Mouse (Mus musculus) midbrain, embryonic 11.5 days (tissue): ENCODE results near the gene Shroom1. TPM values are rescaled to one million over a fixed set of nuclear protein-coding genes. Genes with fewer than 3 reads are reported as not detected.

ENCODE experiments used
- ATAC-seq: fragments of 200-750 bp; cut with Nextera tagmentation; 2 replicates; pipeline ENCODE4 v1.8.0; 2017; ENCODE audit warnings: moderate TSS enrichment, moderate library complexity; ENCODE audit not compliant: low FRiP score
- DNase-seq: peaks from one replicate; pipeline ENCODE4 v3.0.0; 2015; ENCODE audit warnings: low spot score; ENCODE audit errors: missing footprints
- H3K27ac ChIP-seq: fragments of 300-500 bp; sonication (generic); 2 replicates; pipeline ENCODE4 v1.5.1; 2014; ENCODE audit warnings: low read depth, low read length
- H3K27me3 ChIP-seq: fragments of 300-500 bp; sonication (generic); 2 replicates; pipeline ENCODE4 v1.6.1; 2014; ENCODE audit warnings: mild to moderate bottlenecking, low read length, moderate library complexity, mixed read lengths; ENCODE audit not compliant: control insufficient read depth, insufficient read depth
- H3K36me3 ChIP-seq: fragments of 300-500 bp; sonication (generic); 2 replicates; pipeline ENCODE4 v1.6.1; 2014; ENCODE audit warnings: mild to moderate bottlenecking, low read length, moderate library complexity, mixed read lengths; ENCODE audit not compliant: control insufficient read depth, insufficient read depth
- H3K4me1 ChIP-seq: fragments of 300-500 bp; sonication (generic); 2 replicates; pipeline ENCODE4 v1.6.1; 2014; ENCODE audit warnings: low read length; ENCODE audit not compliant: control insufficient read depth, insufficient read depth
- H3K4me2 ChIP-seq: fragments of 300-500 bp; sonication (generic); 2 replicates; pipeline ENCODE4 v1.6.1; 2014; ENCODE audit warnings: mild to moderate bottlenecking, moderate library complexity
- H3K4me3 ChIP-seq: fragments of 300-500 bp; sonication (generic); 2 replicates; pipeline ENCODE4 v1.5.1; 2014; ENCODE audit warnings: low read depth, low read length
- H3K9ac ChIP-seq: fragments of 300-500 bp; sonication (generic); 2 replicates; pipeline ENCODE4 v1.6.1; 2014; ENCODE audit warnings: low read length
- H3K9me3 ChIP-seq: fragments of 300-500 bp; sonication (generic); 2 replicates; pipeline ENCODE4 v1.6.1; 2016; ENCODE audit warnings: low read length; ENCODE audit not compliant: control insufficient read depth
- WGBS: fragments of 180-500 bp; shearing (Covaris S2); extraction: QIAGEN DNeasy Blood & Tissue Kit; methylation state at CpG from one replicate; pipeline ENCODE4 v1.1.7; 2014; 5-methylcytosine and 5-hydroxymethylcytosine counted together
- polyA plus RNA-seq: library from polyadenylated mRNA; unstranded; fragments of >200 nt; fragmentation: Nextera tagmentation; extraction: Ambion mirVana; gene quantifications from 2 replicates; pipeline ENCODE4 v1.2.1, GENCODE M21; 2014

Gene Shroom1
- polyA plus RNA-seq, 1 experiment from 2014 or later = 1.6 TPM

- 0 out of 2 replicates have a peak, but pooled peaks cover 3% of the 10 kb centered on the region for H3K4me1 ChIP-seq
- no peaks in the 10 kb centered on the region for H3K9me3 ChIP-seq
- no peak overlapping the region for H3K9ac ChIP-seq
- H3K4me3 ChIP-seq = no peak overlapping the region
- ATAC-seq (no peak), DNase-seq (no peak)
- no peak overlapping the region for H3K4me2 ChIP-seq
- H3K27ac ChIP-seq = no peak overlapping the region
- WGBS = 85% methylated on average over 5 of the region's 5 CpGs
- peaks cover 17% of the 10 kb centered on the region for H3K27me3 ChIP-seq
- H3K36me3 ChIP-seq = no peaks in the 10 kb centered on the region
Observed at GRCm38 (mm10) chr11:53453031-53453430, 4.0 kb upstream of the Shroom1 start.

GRCm38 (mm10) chr11:53457372-53457954 lies 458 bp downstream of the Shroom1 start:
- Histone ChIP-seq H3K9ac (peak overlapping the region; percentile 62), H3K4me3 (peak overlapping the region; percentile 43), H3K36me3 (no peaks in the 10 kb centered on the region), H3K27me3 (peaks cover 34% of the 10 kb centered on the region), H3K4me1 (0 out of 2 replicates have a peak, but pooled peaks cover 3% of the 10 kb centered on the region), H3K4me2 (peak overlapping the region; percentile 83), H3K9me3 (no peaks in the 10 kb centered on the region), H3K27ac (no peak overlapping the region)
- peak; percentile 88 for DNase-seq
- peak; percentile 19; the same call in 1 of the 2 replicates for ATAC-seq
- 4% methylated on average over 29 of the region's 29 CpGs for WGBS

GRCm38 (mm10) chr11:53458996-53459395 lies 2.0 kb downstream of the Shroom1 start:
- WGBS = 50% methylated on average over 3 of the region's 3 CpGs
- peaks cover 6% of the 10 kb centered on the region; the same call in 1 of the 2 replicates for H3K4me1 ChIP-seq
- no peak overlapping the region for H3K4me3 ChIP-seq
- H3K27ac ChIP-seq = no peak overlapping the region
- no peak for ATAC-seq
- no peak for DNase-seq
- H3K9me3 ChIP-seq = no peaks in the 10 kb centered on the region
- H3K27me3 ChIP-seq = peaks cover 50% of the 10 kb centered on the region
- no peak overlapping the region for H3K9ac ChIP-seq
- H3K4me2 ChIP-seq = no peak overlapping the region
- no peaks in the 10 kb centered on the region for H3K36me3 ChIP-seq

- ATAC-seq (no peak), DNase-seq (no peak)
- Histone ChIP-seq H3K9ac (no peak overlapping the region), H3K9me3 (no peaks in the 10 kb centered on the region), H3K27ac (no peak overlapping the region), H3K4me2 (no peak overlapping the region), H3K36me3 (no peaks in the 10 kb centered on the region), H3K4me1 (peaks cover 6% of the 10 kb centered on the region; the same call in 1 of the 2 replicates), H3K4me3 (no peak overlapping the region), H3K27me3 (peaks cover 62% of the 10 kb centered on the region)
- WGBS = 82% methylated on average over 3 of the region's 3 CpGs
Observed at GRCm38 (mm10) chr11:53460192-53460591, 3.2 kb downstream of the Shroom1 start.

- H3K27ac ChIP-seq = no peak overlapping the region
- ATAC-seq = no peak
- WGBS = 17% methylated on average over 5 of the region's 5 CpGs
Observed at GRCm38 (mm10) chr11:53461727-53462126, 4.7 kb downstream of the Shroom1 start.

GRCm38 (mm10) chr11:53463551-53464424 lies 6.8 kb downstream of the Shroom1 start:
- WGBS = 6% methylated on average over 55 of the region's 55 CpGs
- no peak for ATAC-seq
- peak overlapping the region; percentile 36 for H3K4me3 ChIP-seq
- peak overlapping the region; percentile 47; the same call in 1 of the 2 replicates for H3K9ac ChIP-seq
- peak overlapping the region; percentile 64 for H3K4me2 ChIP-seq
- peak; percentile 94 for DNase-seq
- no peaks in the 10 kb centered on the region for H3K36me3 ChIP-seq
- peaks cover 63% of the 10 kb centered on the region for H3K27me3 ChIP-seq
- H3K4me1 ChIP-seq = peaks cover 4% of the 10 kb centered on the region; the same call in 1 of the 2 replicates
- no peaks in the 10 kb centered on the region for H3K9me3 ChIP-seq
- H3K27ac ChIP-seq = no peak overlapping the region

More at GRCm38 (mm10) chr11:53461727-53462126, 4.7 kb downstream of the Shroom1 start:
- Histone ChIP-seq H3K9me3 (no peaks in the 10 kb centered on the region), H3K4me1 (peaks cover 6% of the 10 kb centered on the region; the same call in 1 of the 2 replicates), H3K27me3 (peaks cover 71% of the 10 kb centered on the region), H3K9ac (no peak overlapping the region), H3K36me3 (no peaks in the 10 kb centered on the region), H3K4me2 (no peak overlapping the region), H3K4me3 (no peak overlapping the region)
- no peak for DNase-seq

- Histone ChIP-seq H3K9ac (peak overlapping the region; percentile 46; the same call in 1 of the 2 replicates), H3K27me3 (peaks cover 75% of the 10 kb centered on the region), H3K9me3 (no peaks in the 10 kb centered on the region), H3K4me1 (peaks cover 13% of the 10 kb centered on the region), H3K4me2 (peak overlapping the region; percentile 42), H3K4me3 (0 out of 2 replicates have a peak overlapping the region, but pooled peaks have one; percentile 6), H3K27ac (no peak overlapping the region), H3K36me3 (no peaks in the 10 kb centered on the region)
- DNase-seq (peak; percentile 98), ATAC-seq (peak; percentile 60; the same call in 1 of the 2 replicates)
- 3% methylated on average over 40 of the region's 40 CpGs for WGBS
Observed at GRCm38 (mm10) chr11:53466231-53466971, 9.4 kb downstream of the Shroom1 start.

GRCm38 (mm10) chr11:53469294-53469967 lies 12.4 kb downstream of the Shroom1 start:
- no peak for ATAC-seq
- Histone ChIP-seq H3K4me1 (peaks cover 9% of the 10 kb centered on the region), H3K9me3 (no peaks in the 10 kb centered on the region), H3K4me3 (no peak overlapping the region), H3K9ac (no peak overlapping the region), H3K4me2 (no peak overlapping the region), H3K27me3 (peaks cover 53% of the 10 kb centered on the region), H3K36me3 (no peaks in the 10 kb centered on the region), H3K27ac (no peak overlapping the region)
- DNase-seq = peak; percentile 82
- WGBS = 48% methylated on average over 16 of the region's 16 CpGs
